Mouse (Mus musculus) liver, postnatal 0 days (tissue): Measurements from ENCODE around the gene Mgmt. TPM values are rescaled to one million over a fixed set of nuclear protein-coding genes. Genes with fewer than 3 reads are reported as not detected.

Experiments used
- ATAC-seq: fragments of 200-750 bp; cut with Nextera tagmentation; 2 replicates; pipeline ENCODE4 v1.8.0; 2017; ENCODE audit warnings: mild to moderate bottlenecking, moderate library complexity
- DNase-seq: peaks from one replicate; pipeline ENCODE4 v3.0.0-alpha.2; 2016
- H3K27ac ChIP-seq: fragments of 300-500 bp; sonication (generic); 2 replicates; pipeline ENCODE4 v1.5.1; 2014; ENCODE audit warnings: antibody characterized with exemption, moderate library complexity, mild to moderate bottlenecking, low read depth
- H3K27me3 ChIP-seq: fragments of 300-500 bp; sonication (generic); 2 replicates; pipeline ENCODE4 v1.6.1; 2014; ENCODE audit warnings: low read length, control low read depth, mixed read lengths; ENCODE audit not compliant: insufficient read depth
- H3K36me3 ChIP-seq: fragments of 300-500 bp; sonication (generic); replicated peaks from 2 replicates; pipeline ENCODE4 v1.6.1; 2014; ENCODE audit warnings: mild to moderate bottlenecking, control low read depth, low read length, moderate library complexity, mixed read lengths; ENCODE audit not compliant: insufficient read depth
- H3K4me1 ChIP-seq: fragments of 300-500 bp; sonication (generic); 2 replicates; pipeline ENCODE4 v1.6.1; 2014; ENCODE audit warnings: antibody characterized with exemption, mild to moderate bottlenecking, control low read depth; ENCODE audit not compliant: insufficient read depth
- H3K4me2 ChIP-seq: fragments of 300-500 bp; sonication (generic); 2 replicates; pipeline ENCODE4 v1.6.1; 2014; ENCODE audit warnings: low read depth, mild to moderate bottlenecking, low read length, moderate library complexity, mixed read lengths
- H3K4me3 ChIP-seq: fragments of 300-500 bp; sonication (generic); 2 replicates; pipeline ENCODE4 v1.5.1; 2014; ENCODE audit warnings: low read depth, low read length
- H3K9ac ChIP-seq: fragments of 300-500 bp; sonication (generic); replicated peaks from 2 replicates; pipeline ENCODE4 v1.6.1; 2014; ENCODE audit warnings: mild to moderate bottlenecking, moderate library complexity
- H3K9me3 ChIP-seq: fragments of 300-500 bp; sonication (generic); 2 replicates; pipeline ENCODE4 v1.6.1; 2016; ENCODE audit warnings: mild to moderate bottlenecking, control low read depth, low read length, mixed read lengths
- CTCF ChIP-seq: sonication (generic); IDR thresholded peaks from 2 replicates; pipeline ENCODE4 v1.5.1; 2016; ENCODE audit warnings: antibody characterized with exemption, low read depth
- EP300 ChIP-seq: IDR thresholded peaks from 2 replicates; pipeline ENCODE4 v1.6.1; 2016; ENCODE audit warnings: antibody characterized with exemption, low read depth, mild to moderate bottlenecking
- WGBS: fragments of 180-500 bp; shearing (Covaris S2); extraction: QIAGEN DNeasy Blood & Tissue Kit; methylation state at CpG from one replicate; pipeline ENCODE4 v1.1.7; 2014; ENCODE audit not compliant: insufficient replicate concordance; 5-methylcytosine and 5-hydroxymethylcytosine counted together
- polyA plus RNA-seq: library from polyadenylated mRNA; unstranded; fragments of >200 nt; fragmentation: Nextera tagmentation; extraction: Ambion mirVana; gene quantifications from 2 replicates; pipeline ENCODE4 v1.2.1, GENCODE M21; 2015

Gene Mgmt
- polyA plus RNA-seq, 1 experiment from 2014 or later = 3.0 TPM

- H3K9me3 ChIP-seq = no peaks in the 10 kb centered on the region
- no peaks in the 10 kb centered on the region for H3K4me1 ChIP-seq
- no peak for DNase-seq
- no peak overlapping the region for H3K4me3 ChIP-seq
- ATAC-seq = no peak
- TF ChIP-seq CTCF (no peak), EP300 (no peak)
- no peaks in the 10 kb centered on the region for H3K36me3 ChIP-seq
- no peaks in the 10 kb centered on the region for H3K27me3 ChIP-seq
- no peak overlapping the region for H3K27ac ChIP-seq
- 76% methylated on average over 3 of the region's 3 CpGs for WGBS
- no peak overlapping the region for H3K4me2 ChIP-seq
- no peak overlapping the region for H3K9ac ChIP-seq
Measured at GRCm38 (mm10) chr7:136849811-136850210, 44.6 kb upstream of the Mgmt start.

- no peak overlapping the region for H3K4me3 ChIP-seq
- no peaks in the 10 kb centered on the region for H3K36me3 ChIP-seq
- no peak for TF ChIP-seq CTCF
- no peak for TF ChIP-seq EP300
- DNase-seq (no peak), ATAC-seq (no peak)
- H3K4me2 ChIP-seq = no peak overlapping the region
- no peaks in the 10 kb centered on the region for H3K4me1 ChIP-seq
- H3K9ac ChIP-seq = no peak overlapping the region
- WGBS = 54% methylated on average over 5 of the region's 5 CpGs
- H3K9me3 ChIP-seq = no peaks in the 10 kb centered on the region
- H3K27me3 ChIP-seq = no peaks in the 10 kb centered on the region
- no peak overlapping the region for H3K27ac ChIP-seq
Measured at GRCm38 (mm10) chr7:136850339-136850738, 44.1 kb upstream of the Mgmt start.

GRCm38 (mm10) chr7:136851946-136852345, 42.5 kb upstream of the Mgmt start:
- Histone ChIP-seq H3K36me3 (no peaks in the 10 kb centered on the region), H3K9me3 (no peaks in the 10 kb centered on the region), H3K9ac (no peak overlapping the region), H3K4me1 (no peaks in the 10 kb centered on the region), H3K4me2 (no peak overlapping the region), H3K27me3 (no peaks in the 10 kb centered on the region), H3K27ac (no peak overlapping the region), H3K4me3 (no peak overlapping the region)
- 54% methylated on average over 8 of the region's 8 CpGs for WGBS
- TF ChIP-seq CTCF (no peak), EP300 (no peak)
- DNase-seq (no peak), ATAC-seq (no peak)

DNA sequence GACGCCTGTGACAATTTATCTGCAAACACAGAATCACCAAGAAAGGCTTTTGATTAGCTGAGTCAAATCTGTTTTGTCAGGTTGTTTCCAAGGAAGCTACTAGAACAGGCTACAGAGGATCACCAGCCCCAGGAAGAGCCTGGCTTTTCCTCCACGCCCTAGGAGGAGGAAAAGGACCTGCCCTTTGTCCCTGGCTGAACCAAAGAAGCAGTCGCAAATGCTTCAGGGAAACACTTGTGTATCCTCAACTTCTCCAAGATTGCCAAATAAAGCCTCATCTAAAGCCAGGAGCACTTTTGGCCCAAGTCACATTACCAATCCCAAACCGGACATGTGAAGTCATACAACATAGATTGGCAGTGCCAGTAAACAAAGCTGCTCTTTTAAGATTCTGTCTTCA, 41.7 kb upstream of the Mgmt start:
- Histone ChIP-seq H3K36me3 (no peaks in the 10 kb centered on the region), H3K9me3 (no peaks in the 10 kb centered on the region), H3K27me3 (no peaks in the 10 kb centered on the region), H3K4me3 (no peak overlapping the region), H3K4me1 (no peaks in the 10 kb centered on the region), H3K27ac (no peak overlapping the region), H3K9ac (no peak overlapping the region), H3K4me2 (no peak overlapping the region)
- TF ChIP-seq EP300 (no peak), CTCF (no peak)
- 56% methylated on average over 4 of the region's 4 CpGs for WGBS
- ATAC-seq (no peak), DNase-seq (no peak)

GRCm38 (mm10) chr7:136864677-136865463, 29.5 kb upstream of the Mgmt start:
- TF ChIP-seq EP300 (no peak), CTCF (no peak)
- no peak overlapping the region for H3K4me3 ChIP-seq

DNA sequence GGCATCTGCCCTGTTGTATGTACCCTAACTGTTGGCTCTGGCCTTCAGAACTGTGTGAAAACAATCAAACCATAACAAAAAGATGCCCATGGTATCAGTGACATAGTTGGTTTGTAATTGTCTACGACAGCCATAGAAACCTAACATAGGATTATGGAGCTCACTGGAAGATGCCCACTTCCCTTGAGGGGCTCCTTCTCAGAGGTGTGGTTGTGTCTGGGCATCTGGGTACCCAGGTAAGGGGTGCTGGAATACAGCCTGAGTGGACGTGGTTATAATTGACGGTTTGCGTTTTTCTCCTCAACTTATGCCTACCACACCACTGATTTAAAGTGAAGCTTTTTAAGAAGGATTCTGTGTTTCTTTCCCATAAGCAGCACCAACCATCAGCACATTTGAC, 28.5 kb upstream of the Mgmt start:
- no peaks in the 10 kb centered on the region for H3K36me3 ChIP-seq
- H3K4me1 ChIP-seq = no peaks in the 10 kb centered on the region
- H3K27me3 ChIP-seq = no peaks in the 10 kb centered on the region
- DNase-seq (no peak), ATAC-seq (no peak)
- no peak overlapping the region for H3K4me2 ChIP-seq
- no peak overlapping the region for H3K9ac ChIP-seq
- no peak overlapping the region for H3K27ac ChIP-seq
- H3K9me3 ChIP-seq = no peaks in the 10 kb centered on the region
- TF ChIP-seq EP300 (no peak), CTCF (no peak)
- 87% methylated on average over 4 of the region's 4 CpGs for WGBS
- no peak overlapping the region for H3K4me3 ChIP-seq

More at GRCm38 (mm10) chr7:136864677-136865463, 29.5 kb upstream of the Mgmt start:
- WGBS = 24% methylated on average over 7 of the region's 7 CpGs
- Histone ChIP-seq H3K9me3 (no peaks in the 10 kb centered on the region), H3K36me3 (no peaks in the 10 kb centered on the region), H3K27me3 (no peaks in the 10 kb centered on the region), H3K4me2 (no peak overlapping the region), H3K9ac (no peak overlapping the region), H3K4me1 (no peaks in the 10 kb centered on the region), H3K27ac (no peak overlapping the region)
- no peak for DNase-seq
- ATAC-seq = no peak
